Mouse (Mus musculus): Measurements from ENCODE around the gene Dolk.

Dolk gene

DNA sequence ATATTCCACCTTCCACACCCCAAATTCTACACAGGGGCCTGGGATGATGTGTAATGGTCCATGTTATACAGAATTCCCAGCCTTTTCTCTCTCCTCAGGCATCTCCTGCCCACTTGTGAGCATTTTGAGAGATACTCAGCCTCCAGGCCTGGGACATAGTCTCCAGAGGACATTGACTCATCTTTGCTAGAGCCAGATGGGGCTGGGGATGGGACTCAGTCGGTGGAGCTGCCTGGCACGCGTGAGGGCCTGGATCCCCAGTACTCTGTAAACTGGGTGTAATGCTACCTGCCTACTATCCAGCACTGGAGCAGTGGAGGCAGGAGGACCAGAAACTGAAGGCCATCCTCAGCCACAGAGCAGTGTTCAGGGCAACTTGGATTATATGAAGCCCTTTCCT lies 37.0 kb downstream of the Dolk start:
- DNase-seq: no peak

DNA sequence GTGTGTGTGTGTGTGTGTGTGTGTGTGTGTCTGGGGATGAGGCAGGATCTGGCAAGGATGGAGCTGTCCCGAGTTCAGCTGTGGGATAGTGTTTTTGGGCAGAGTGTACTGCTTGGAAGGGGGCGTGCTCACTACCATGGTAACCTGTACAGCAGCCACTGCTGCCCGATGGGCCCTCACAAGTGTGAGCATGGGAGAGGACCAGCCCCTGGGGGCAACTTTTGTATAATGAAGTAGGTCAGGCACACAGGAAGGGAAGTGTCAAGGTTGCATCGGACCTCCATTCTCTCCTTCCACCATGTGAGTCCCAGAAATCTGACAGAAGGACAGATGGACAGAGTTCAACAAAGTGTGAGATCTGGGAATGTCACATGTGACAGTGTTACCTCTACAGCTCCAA lies 38.5 kb downstream of the Dolk start:
- no peak for DNase-seq

DNA sequence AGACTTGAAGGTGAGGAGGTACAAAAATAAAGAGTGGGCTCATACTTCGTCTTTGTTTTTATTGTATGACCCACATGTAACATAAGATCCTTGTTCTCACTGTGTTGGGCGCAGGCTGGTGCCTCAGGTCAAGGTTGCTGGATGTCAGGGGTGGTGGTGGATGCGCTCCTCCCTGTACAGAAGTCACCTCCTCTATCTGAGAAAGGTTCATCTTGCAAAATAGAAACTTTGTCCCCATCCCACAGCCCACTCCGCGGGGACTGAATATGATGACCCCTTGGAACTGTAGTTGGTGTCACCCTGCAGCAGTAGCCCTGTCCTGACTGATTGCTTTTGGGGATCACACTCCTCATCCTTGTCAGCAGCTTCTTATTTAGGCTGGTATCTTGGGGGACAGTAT lies 39.1 kb downstream of the Dolk start:
- DNase-seq: no peak

DNA sequence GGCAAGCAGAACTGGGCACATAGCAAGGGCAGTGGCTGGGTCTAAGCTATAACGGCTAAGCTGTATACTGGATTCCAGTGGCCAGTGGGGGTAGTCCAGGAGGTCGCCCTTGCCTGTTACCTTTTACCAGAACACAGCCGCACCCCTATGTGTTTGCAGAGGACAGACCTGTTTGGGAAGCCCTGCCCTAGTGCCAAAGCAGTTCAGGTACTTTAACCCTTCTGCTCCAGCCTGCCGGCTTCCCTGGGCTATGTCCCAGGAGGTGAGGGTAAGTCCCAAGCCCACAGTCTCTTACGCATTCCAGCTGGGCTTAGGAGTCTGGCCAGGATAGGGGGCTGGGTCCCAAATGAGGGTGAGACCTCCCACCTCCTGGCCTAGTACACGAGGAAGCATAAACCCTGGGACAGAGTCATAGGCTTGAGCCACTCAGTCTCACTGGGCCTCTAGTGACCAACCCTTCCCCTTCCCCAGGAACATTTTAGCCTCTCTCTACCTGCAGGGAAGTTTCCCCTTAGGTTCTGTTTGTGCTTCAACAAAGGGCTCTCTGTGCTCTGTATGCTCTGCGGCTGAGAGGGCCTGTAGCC lies 41.4 kb downstream of the Dolk start:
- DNase-seq: no peak

DNA sequence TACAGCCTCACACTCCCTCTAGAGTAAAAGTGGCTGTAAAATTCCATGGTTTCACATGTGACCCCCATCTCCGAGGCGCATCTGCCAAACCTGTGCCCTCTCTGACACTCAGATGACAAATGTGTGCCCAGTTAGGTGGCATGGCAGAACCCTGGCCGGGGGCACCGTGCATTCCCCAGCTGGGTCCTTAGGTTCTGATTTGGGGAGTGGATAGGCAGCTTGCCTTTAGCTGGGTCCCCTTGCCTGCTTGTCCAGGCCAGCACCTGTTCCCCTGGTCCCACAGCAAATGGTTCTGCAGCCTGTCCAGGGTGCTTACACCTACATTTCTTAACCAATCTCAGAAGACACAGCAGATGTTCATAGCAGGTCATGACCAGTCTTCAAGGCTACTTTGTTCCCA lies 42.7 kb downstream of the Dolk start:
- DNase-seq: no peak

DNA sequence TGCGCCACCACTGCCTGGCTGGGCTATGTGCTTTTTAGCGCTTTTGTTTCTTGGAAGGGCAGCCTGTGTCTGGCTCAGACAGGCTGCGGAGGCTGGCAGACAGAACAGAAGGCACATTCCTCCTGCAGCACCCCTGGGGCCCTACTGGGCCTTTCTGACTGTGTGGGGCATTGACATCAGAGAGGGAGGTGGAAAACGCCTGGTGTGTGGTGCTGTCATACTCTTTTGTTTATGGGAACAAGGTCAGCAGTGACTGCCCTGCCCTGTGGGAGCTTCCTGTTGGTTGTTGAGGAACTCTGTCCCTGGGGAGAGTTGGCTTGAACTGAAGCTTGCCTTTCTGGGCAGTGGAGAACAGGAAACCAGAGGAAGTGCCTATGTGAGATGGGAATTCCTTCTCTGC lies 43.6 kb downstream of the Dolk start:
- DNase-seq: no peak

DNA sequence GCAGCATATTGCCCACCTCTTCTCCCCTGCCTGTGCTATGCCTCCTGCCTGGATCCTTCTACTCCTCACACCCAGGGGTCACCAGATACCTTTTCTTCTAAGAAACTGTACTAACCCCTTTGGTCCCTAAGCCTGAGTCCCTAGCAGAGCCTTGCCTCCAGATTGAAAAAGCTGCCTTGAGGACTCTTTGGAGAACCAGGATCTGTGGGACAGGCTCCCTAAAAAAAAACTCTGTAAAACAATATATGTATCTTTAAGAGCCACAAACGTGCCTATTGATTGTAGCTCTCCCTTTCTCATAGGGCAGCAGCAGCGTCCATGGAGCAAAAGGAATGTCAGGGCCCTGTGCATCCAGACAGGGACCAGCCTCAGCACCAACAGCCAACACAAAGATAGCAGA lies 45.9 kb downstream of the Dolk start, which contains the start of gene Gm28035:
Gene Gm28035 (plus strand): TSS at position 301 of the 400 bp plus-strand sequence.
- no peak for DNase-seq

DNA sequence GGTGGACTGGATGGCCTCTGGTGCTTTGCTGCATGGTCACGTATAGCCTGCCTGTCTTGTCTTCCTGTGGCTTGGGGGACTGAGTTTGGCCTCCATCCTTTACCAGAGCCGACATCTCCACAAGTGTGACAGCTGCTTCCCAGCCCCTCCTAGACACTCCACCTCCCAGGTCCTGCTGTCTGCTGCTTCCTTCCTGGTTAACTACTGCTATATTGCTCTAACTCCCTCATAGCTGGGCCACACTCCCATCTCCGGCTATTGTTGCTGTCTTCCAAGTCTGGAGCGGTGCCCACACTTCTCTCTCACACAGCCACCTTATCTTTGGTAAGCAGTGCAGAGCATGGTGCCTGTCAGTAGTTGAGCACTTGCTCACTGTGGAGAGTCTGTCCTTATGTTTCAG lies 46.4 kb downstream of the Dolk start:
- no peak for DNase-seq

DNA sequence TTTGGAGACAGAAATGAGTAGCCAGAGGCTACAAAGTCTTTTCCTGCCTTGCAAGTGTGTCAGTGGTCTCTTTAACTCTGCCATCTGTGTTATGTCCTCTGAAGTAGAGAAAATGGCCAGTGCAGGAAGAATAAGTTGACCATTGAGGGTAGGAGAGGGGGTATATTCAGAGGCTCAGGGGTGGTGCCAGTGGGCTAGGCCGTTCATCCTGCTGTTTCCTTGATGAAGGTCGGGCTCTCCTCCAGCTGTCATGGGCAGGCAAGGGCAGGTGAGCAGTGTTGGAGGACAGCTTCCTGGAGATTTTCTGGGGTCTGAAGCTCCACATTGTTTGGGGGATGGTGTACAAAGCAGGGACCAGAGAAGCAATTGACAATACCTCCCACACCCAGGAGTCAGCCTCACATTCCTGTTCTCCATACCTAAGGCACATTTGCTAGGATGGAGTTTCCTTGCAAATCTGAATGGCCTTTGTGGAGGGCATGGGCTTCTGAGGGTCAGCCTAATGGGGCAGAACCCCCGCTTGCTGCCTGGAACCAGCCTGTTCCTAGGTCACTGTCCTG lies 47.1 kb downstream of the Dolk start:
- no peak for DNase-seq

DNA sequence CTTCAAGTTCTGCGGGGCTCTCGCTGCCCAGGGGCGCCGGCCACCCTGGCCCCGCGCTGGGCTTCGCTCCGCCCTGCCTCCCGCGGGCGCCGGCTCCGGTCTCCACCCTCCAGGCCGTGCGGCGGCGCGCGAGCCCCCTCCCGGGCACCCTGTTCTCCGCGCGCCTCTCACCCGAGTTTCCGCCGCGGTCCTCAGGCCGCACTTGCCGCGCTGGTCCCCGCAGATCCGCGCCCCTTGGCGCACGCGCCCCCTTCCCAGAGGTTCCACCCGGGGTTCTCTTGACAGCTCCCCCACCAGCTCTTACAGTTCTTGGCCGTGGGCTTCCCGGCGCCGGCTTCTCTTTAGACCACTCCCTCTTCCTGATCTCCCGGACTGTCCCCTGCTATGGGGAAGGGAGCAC lies 48.3 kb downstream of the Dolk start:
- DNase-seq: peak; percentile 78

DNA sequence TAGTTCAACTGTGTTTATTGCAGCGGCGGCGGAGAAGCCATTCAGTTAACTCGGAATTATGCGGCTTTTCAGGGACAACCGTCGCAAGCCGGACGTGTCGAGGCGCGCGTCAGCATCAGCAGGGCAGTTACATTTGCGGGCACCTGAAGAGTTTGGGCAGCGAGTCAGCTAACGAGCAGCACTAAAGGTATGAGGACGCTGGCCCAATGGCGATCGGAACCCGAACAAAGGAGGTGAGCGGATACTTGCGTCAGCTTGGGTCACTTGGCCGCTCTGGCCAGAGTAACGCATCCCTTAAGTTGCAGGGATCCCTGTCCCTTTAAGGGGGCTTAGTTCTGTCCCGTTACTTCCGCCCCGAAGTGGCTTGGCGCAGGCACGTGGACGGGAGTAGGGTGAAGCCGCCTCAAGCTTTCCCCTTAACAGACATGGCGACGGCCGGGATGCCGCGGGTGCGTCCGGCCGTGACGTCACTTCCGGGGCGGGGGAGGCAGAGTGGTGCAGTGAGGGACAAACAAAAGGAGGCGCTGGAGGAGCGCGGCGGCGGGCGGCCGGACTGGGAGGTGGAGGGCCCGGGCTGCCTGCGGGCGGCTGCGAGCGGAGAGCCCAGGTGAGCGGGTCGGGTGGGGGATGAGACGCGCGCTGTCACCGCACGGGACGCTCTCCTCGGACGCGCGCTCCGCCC lies 48.8 kb downstream of the Dolk start, which contains the start of gene Lrrc8a:
Gene Lrrc8a (plus strand): TSS at position 517 of the 682 bp plus-strand sequence.
- DNase-seq: peak; percentile 100

DNA sequence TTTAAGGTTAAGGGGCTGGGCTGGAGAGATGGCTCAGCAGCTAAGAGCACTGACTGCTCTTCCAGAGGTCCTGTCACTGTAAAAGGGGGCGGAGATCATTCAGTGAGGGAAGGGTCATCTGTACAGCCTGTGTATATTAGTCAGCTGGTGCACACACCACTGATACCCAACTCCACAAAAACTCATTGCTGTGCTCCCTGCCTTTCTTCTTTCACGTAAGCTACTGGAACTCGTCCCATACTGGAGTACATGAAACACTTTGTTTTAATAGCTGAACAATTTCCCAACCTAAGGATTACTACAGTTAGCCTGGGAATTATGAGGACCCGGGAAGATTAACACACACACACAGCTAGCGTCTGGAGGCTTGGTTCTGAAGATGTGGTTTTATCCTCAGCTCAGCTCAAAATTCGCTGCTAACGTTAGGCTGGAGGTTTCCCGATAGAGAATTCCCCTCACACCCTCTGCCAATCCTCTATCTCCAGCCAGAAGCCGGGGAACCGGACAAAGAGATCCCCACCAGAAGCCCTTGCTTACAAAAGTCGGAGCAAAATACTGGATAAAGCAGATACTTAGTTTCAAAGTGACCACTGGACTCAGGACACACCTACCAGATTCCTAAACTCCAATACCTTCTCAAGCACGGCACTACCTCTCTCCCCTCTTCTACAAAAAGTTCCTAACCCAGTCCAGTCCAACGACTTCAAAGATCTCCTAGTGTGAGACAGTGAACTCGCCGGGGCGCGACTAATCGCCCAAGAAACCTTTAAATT lies 49.5 kb downstream of the Dolk start:
- DNase-seq: no peak

DNA sequence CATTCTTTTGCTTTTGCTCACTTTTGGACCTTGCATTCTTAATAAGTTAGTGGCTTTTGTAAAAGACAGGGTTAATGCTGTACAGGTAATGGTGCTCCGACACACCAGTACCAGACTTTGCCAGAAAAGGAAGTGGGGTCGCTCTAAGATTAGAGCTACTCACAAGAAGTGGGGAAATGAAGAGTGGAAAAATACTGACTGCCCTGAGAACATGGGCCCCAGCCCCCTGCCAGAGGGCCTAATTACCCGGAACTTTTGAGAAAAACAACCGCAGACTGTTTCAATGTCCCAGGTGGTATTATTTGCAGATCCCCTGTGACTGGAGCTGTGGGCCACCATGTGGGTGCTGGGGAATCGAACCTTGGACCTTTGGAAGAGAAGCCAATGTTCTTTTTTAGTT lies 50.5 kb downstream of the Dolk start:
- no peak for DNase-seq
